Mouse (Mus musculus): ENCODE results near the gene Frmd4a.

GRCm38 (mm10) chr2:4474539-4474937, 457.0 kb downstream of the Frmd4a start:
- no peak for TF ChIP-seq CTCF (conservative IDR thresholded peaks at IDR 0.05; ENCODE audit: low read length)
- TF ChIP-seq NANOG (IDR thresholded peaks at IDR 0.05; ENCODE audit: borderline replicate concordance, low read length) = no peak
